Mouse (Mus musculus) colon, adult 2 months (tissue): Measurements from ENCODE around the gene 1700001L19Rik. TPM values are rescaled to one million over a fixed set of nuclear protein-coding genes. Genes with fewer than 3 reads are reported as not detected.

ENCODE experiments used
- polyA plus RNA-seq: library from polyadenylated mRNA; depleted of rRNA; stranded (reverse); fragments of >200 nt; gene quantifications from 2 replicates; pipeline ENCODE4 v1.2.3, GENCODE M21; 2012; rRNA removed

Gene 1700001L19Rik
- polyA plus RNA-seq: 0.07 TPM in 1 of 2 replicates, not detected in the other

DNA sequence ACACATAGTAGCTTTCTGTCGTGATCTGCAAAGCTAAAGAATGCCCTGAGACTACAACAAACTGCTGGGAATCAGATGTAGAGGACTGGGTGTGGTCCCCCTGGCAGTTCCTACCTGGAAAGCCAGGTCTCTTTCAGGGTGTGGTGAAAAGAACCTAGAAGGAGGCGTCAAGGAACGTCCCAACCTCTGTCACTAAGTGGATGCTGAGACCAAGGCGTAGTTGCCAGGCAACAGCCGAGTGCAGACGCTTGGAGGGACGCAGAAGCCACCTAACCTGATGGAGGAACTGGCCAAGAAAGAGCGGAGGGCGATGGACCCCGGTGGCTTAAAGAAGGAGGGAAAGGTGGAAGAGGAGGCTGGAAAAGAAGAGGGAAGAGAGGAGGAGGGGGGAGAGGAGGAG is at the start of gene 1700001L19Rik:
Gene 1700001L19Rik, plus strand, starts transcription at position 223 of the 400 bp plus-strand sequence.

DNA sequence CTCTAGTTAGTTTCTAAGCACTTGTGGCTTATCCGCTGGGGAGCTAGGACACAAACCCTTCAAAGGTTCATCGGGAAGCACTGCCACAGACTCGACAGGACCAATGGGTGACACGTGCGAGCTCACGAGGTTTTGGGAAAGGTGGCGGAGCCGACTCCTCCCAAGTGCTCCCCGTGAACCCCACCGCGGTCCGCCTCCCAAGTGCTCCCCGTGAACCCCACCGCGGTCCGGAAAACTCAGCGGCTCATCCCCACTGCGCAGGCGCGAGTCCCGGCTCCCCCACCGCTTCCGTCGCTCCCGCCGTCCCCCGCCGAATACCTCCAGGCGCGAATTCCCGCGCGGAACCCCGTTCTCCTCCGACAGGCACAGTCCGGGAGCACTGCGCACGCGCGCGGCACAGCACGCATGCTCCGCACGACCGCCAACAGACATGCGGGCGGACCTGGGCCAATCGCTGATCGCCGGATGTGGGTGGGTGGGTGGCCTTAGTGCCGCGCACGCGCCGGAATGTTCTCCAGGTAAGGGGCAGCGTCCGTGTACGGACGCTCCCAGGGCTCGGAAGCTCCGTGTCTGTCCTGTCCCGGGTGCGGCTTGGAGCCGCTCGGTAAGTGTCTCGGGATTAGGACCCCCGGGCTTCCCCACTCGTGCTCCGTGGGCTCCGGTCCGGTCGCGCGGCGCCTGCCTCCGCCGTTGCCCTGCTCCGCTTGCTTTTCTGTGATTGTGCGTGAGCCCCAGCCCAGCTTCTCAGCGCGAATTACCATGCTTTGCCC is 15.3 kb upstream of the 1700001L19Rik start, which contains the start of the genes Mtrr and Fastkd3:
Gene Mtrr, minus strand, starts transcription at position 403 of the 770 bp plus-strand sequence.
Gene Fastkd3, plus strand, starts transcription at position 488 of the 770 bp plus-strand sequence.

Other genes starting within 250 kb of the 1700001L19Rik start
- gene Mtrr, start 15.3 kb upstream of the 1700001L19Rik start, polyA plus RNA-seq: 5.6 and 6.9 TPM in 2 replicates
- gene Fastkd3, start 15.2 kb upstream of the 1700001L19Rik start, polyA plus RNA-seq: 6.7 and 9.0 TPM in 2 replicates